Mouse (Mus musculus) urinary bladder, postnatal 36 days (tissue): ENCODE data around the gene Zdhhc3.

Experiments used
- DNase-seq, 2 experiments: peaks; one replicate each; pipeline ENCODE4 v3.0.0; 2022; ENCODE audit warnings: low spot score in 2 of 2, mixed read lengths in 1 of 2

Gene Zdhhc3

DNA sequence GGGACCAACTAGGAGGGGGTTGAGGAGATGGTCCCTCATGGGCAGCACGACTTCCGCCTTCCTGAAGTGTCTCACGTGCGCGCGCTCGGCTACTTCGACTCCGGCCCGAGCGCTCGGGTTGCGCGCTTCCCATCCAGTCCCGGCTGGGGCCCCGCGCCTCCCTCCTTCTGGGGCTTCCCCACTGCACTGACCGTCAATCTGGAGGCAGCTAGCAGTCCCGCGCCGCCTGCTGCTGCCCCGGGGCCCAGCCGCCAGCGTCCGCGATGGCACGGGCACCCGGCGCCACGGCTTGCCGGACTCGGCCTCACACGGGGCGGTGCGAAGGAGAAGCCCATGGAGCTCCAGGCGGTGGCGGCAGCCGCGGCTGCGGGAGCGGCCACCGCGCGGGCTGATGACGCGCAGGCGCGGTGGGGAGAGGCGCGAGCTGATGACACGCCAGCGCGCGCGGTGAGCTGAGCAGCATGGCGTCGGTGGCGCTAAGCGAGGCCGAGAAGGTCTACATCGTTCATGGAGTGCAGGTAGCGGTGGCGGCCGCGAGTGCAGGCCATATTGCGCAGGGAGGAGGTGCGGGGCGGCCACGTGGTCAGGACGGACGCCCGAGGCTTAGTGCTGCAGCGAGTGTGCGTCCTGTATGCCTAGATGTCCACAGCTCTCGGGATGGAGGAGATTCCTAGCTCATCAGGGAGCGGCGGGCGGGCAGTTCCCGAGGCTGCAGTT lies at the start of gene Zdhhc3, which contains the start of gene Exosc7:
Gene Zdhhc3 (minus strand): TSS at position 401 of the 717 bp plus-strand sequence.
Gene Exosc7 (plus strand): TSS at position 411 of the 717 bp plus-strand sequence.
- DNase-seq: peak; percentile 82

DNA sequence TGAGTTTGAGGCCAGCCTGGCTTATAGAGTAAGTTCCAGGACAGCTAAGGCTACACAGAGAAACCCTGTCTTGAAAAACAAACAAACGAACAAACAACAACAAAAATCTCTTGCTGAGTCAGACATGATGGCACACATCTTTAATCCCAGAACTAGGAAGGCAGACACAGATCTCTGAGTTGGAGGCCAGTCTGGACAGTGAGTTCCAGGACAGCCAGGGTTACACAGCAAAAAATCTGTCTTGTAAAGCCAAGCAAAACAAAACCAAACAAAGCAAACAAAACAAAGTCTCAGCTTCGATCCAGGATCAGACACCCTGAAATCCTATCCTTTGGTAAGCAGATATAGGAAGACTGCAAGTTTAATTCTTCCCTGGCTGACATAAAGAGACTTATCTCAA lies 48.8 kb upstream of the Zdhhc3 start:
- no peak for DNase-seq

DNA sequence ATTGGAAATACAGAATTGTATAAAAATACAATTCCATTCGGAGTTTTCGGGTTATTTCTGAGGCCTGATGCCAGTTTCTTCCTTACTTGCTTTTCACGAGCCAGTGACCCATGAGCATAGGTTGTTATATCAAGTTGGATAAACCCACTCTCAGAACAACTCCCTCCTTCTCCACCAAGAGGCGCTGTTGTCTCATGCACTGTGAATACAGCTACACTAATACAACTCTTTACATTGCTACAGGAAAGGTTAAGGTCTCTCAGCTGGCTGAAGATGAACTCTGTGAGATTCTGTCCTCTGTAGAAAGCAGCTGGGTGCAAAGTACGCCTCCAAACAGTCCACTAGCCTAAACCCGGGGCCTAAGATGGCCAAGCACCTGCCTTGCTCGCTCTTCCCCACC lies 46.3 kb upstream of the Zdhhc3 start:
- peak; percentile 70 to 75 for DNase-seq

DNA sequence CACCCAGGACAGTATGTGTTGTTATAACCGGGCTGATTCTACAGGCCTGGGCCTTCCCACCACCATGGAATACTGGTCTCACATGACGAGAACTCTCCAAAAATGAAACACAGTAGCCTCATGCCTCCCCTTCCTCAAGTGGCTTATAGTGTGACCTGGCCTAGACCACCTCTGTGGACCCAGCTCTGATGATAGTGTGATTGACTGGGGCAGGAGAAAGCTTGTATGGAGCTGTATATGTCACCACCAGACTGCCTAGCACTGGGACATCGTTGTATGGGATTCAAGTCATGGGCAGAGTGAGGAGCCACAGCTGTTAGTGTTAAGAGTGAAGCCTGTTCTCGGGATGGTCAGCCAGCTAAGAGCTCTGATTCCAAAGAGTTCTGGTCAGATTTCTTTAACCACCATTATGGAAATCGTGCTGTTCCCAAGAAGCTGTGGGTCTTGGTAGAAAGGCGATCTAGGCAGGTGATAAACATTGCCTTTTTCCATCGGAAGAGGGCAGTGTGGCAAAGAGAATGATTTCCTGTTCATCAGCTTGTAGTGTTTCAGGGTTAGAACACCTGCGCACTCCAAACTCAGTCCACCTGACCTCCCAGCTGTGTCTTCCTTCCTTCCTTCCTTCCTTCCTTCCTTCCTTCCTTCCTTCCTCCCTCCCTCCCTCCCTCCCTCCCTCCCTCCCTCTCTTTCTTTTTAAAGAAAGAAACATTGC lies 45.3 kb upstream of the Zdhhc3 start:
- DNase-seq: no peak

DNA sequence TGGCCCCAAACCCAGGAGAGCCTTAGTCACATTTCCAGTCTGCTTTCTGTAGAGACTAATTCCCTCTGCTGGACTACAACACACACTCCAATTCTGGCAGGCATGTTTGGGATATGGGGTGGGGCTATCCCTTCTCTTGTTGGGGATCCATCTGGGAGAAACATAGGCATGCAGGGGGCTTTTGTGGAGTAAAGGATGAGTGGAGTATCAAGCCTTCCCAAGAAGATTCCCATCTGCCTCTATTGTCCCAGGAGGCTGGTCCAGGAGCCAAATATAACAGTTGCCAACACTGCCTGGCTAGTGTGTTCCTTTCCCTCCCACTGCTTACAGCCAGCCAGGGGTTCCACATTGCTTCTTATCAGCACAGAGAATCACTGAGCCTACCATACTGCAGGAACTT lies 44.7 kb upstream of the Zdhhc3 start:
- peak in 1 of 2 experiments; percentile 47 for DNase-seq

DNA sequence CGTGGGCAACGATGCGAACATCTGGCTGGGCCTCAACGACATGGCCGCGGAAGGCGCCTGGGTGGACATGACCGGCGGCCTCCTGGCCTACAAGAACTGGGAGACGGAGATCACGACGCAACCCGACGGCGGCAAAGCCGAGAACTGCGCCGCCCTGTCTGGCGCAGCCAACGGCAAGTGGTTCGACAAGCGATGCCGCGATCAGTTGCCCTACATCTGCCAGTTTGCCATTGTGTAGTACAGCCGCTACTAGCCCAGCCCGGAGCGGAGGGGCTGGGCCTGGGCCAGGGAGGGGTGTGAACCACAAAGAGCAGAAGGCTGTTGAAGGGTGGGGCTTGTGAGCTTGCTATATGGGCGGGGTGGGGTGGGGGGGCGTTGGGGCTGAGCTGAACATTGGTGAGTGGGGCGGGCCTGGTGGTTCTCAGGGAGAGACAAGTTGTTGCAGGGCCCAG lies 43.9 kb upstream of the Zdhhc3 start:
- DNase-seq: peak; percentile 69 to 78

DNA sequence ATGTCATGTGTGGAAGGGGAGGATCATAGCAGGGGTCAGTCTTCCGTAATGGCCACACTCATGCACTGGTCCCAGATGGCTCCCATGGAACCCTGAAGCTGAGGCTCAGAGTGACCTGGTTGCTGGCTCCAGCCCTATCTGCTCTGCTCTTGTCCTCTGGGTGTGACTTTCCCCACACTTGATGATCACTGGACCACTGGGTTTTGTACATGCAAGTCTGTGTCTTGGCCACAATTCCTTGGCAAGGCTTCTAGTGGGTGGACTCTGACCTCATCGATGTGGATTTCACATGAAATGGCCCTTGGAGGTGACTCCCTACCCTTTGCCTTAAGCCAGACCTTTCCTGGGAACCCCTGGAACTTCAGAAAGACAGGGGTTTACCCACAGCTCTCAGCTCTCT lies 40.1 kb upstream of the Zdhhc3 start:
- DNase-seq: peak in 1 of 2 experiments; percentile 60

DNA sequence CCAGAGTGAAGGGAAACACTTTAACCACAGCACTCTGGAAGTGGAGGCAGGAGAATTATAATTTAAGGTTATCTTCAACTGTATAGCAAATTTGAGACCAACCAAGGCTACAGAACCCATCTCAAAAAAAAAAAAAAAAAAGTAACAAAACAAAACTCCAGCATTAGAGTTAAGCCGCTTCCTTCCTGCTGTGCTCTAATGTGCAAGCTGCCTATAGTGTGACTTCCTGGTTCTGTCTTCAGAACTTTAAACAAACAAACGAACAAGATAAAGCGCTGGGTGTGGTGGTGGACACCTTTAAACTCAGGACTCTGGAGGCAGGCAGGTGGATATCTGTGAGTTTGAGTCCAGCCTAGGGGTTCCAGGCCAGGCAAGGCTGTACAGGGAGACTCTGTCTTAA lies 39.0 kb upstream of the Zdhhc3 start:
- no peak for DNase-seq

DNA sequence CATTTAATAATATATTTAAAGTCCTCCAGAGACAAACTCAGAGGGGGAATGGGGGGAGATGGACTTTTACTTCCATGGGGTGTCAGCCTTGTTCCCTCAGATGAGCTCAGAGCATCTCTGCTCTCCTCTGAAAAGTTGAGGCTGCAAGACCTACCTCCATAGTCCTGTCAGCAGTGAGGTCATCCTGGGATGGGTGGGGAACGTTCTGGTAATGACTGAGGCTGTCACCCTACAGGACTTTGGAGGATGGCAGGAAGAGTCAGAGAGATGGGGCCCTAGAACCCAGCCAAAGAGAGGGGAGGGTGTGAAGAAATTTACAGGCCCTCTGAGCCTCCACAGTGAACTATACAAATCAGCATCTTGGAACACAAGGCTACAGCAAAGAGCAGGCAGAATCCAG lies 38.6 kb upstream of the Zdhhc3 start:
- DNase-seq: no peak

DNA sequence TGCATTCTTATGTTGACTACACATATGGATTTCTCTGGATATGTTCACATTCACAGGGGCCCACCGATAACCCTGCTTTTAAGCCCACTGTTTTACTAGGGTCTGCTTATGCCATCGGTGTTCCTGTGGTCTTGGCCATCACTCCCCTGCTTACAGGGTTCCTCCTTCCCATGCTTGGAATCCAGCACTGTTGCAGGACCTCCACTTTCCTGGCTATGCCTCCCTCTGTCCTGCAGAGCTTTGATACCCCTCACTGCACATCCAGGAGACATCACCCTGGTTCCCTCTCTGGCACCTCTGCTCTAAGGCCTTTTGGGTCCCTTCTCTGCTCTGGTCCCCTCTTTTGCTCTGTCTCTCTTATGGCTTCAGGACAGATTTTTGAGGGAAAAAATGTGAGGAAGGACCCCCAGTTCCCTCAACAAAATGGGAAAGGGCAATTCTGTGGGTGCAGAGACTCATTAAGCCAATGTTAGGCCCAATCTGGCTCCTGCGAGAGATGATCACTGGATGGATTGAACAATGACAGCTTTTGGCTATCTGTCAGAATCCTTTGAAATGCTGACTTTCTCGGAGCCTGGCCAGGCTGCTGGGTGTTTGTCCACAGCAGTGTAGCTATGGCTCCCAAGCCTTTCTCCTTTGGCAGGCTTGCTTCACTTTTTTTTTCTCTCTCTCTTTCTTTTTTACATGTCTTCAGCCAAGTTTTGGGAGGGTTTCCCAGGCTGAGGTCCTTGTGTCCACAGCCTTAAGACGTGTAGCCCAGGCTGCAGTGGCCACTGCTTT lies 37.4 kb upstream of the Zdhhc3 start, which contains the start of gene Clec3b:
Gene Clec3b (plus strand): TSS at position 706 of the 780 bp plus-strand sequence.
- peak in 1 of 2 experiments; percentile 70 for DNase-seq

DNA sequence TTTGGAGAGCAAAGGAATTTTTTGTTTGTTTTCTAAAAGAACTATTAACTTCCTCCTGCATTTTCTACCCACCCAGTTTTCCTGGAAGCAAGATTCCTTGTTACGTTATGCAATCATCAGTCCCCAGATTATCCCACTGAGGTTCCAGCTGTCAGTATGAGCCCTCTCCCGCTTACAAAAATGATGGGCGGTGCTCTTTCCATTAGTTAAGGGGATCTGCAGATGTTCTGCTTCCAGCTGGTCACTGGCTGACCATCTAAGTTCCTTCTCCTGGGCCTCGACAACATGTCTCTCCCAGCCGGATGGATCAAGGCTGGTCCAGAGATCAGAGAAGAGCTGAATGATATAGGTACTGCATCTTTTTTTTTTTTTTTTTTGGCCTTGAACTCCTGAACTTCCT lies 35.4 kb upstream of the Zdhhc3 start:
- DNase-seq: peak in 1 of 2 experiments; percentile 48

DNA sequence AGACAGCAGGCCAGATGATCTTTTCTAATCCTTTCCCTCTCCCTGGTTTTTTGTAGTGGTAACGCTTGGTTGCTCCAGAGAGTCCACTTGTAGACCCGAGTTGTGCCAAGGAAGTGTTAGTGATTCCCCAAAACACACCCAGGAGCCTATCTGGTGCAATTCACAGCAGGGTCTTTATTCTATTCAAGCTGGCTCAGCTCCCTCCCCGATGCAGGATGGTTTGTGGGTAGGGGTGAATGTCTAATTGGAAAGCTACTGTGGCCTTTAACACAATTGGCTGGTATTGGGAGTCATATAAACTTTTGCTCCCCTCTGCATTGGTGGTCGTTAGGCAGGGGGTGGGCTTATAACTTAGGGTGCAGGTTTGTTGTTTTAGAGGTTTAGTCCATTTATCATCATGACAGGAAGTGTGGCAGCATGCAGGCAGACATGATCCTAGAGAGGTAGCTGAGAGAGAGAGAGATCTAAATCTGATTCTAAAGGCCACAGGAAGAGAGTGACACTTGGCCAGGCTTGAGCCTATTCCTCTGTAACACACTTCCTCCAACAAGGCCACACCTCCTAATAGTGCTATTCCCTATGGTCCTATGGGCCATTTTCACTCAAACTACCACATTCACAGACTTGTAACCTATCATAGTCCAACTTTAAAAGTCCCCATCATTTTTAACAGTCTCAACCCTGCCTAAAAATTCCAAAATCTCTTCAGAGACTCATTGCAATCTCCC lies 27.0 kb upstream of the Zdhhc3 start:
- no peak for DNase-seq

DNA sequence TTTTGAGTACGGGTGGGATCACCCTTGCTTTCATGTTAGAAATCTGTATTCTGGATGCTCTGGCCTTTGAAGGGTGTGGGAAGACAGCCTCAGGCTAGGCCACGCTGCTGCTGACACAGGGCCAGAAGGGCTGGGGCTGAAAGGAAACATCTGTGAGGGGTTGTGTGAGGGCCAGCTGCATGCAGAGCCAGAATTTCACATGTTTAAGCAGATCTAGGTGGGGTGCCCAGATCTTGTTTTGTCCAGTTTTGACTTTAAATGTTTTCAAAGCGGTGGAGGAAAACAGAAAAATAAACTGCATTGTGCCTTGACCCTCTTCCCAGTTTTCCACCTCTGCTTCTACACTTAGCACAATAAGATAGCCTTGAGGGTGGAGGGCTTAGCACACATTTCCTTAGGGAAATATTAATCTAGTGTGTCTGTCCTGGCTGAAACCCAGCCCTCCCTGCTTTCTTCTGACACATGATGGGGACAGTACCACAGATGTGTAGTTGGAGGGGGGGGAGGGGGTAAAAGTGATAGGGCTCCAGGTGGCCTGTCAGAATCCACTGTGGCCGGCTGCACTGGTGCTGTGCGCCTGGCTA lies 26.0 kb upstream of the Zdhhc3 start:
- DNase-seq: peak; percentile 58 to 82

DNA sequence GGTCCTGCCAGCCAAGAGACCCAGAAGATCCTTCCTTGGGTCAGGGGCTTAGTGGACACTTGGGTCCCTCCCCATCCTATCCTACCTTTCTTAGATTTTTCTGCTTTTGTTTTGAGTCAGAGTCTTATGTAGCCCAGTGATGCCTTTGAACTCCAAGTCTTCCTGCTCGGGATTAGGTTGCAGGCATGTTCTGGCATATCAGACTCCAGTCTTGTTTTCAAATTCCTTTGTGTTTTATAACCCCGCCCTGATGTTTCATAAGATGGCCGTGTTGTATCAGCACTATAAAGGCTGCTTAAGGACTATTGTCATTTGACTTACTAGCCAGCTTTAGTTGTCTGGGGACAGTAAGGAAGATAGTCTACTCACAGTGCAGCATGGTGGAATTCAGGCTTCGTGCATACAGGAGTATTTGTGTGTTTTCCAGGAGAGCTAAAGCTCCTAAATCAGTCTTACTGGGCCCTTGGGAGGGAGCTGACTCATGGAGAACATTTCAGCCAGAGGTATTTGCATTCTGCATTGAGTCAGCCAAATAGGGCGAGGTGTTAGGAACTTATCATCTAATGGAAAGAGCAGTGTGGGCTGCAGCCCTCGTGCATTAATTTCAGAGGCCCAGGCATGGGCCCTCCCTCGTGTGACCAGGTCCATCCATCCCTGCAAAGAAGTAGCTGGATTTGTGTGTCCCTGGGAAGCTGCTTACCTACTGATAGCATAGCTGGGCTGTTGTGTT lies 24.1 kb upstream of the Zdhhc3 start:
- DNase-seq: peak in 1 of 2 experiments; percentile 68

DNA sequence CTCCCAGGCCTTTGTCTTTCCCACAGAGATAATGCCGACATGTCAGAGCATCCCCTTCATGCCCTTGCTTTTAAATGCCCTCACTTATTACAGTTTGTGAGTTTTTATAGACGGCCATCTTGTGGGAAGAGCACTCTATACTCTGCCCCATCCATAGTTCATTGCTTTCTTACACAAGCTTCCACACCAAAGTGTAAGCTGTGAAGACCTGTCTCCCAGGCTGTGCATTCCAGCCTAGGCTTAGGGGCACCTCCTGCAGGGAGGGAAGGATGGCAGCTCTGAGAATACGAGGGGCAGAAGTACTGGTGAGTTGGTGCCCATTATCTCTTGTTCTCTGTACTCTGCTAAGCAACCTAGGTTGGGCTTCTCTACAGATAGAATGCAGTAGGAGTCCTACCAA lies 20.0 kb upstream of the Zdhhc3 start:
- no peak for DNase-seq

DNA sequence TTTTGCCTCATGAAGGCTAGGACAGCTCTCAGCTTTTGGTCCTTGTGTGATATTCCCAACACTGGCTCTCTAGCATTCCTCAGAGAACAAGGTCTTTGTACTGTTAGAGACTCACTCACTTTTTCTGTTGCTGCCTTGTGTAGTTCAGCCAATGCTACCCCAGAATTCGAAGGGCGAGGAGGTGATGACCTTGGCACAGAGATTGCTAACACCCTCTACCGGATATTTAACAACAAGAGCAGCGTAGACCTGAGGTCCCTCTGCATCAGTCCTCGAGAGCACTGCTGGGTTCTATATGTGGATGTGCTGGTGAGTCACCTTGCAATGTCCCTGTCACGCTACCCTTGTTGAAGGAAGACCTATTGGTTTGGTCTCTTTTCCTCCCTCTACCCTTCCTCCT lies 14.7 kb upstream of the Zdhhc3 start:
- no peak for DNase-seq

DNA sequence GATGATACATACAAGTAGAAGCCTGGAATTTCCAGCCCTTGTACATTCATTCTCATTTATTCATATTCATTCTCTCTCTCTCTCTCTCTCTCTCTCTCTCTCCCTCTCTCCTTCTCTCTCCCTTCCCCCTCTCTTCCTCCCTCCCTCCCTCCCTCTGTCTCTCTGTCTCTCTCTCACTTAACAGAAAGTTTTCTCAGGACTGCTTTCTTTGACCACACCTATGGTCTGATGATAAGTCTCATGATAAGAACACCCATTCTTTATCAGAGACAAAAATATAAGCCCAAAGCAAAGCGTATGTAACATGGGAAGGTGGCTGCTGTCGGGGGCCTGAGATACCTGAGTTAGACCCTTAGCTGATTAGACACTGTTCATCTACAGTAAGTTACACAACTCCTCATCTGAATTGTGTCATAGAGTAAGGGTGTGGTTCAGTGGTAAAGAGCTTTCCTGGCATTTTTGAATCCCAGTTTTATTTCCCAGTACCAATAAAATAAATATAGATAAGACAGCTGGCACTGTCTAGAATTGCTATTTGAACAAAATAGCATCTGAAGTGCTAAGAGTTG lies 11.5 kb upstream of the Zdhhc3 start:
- no peak for DNase-seq

DNA sequence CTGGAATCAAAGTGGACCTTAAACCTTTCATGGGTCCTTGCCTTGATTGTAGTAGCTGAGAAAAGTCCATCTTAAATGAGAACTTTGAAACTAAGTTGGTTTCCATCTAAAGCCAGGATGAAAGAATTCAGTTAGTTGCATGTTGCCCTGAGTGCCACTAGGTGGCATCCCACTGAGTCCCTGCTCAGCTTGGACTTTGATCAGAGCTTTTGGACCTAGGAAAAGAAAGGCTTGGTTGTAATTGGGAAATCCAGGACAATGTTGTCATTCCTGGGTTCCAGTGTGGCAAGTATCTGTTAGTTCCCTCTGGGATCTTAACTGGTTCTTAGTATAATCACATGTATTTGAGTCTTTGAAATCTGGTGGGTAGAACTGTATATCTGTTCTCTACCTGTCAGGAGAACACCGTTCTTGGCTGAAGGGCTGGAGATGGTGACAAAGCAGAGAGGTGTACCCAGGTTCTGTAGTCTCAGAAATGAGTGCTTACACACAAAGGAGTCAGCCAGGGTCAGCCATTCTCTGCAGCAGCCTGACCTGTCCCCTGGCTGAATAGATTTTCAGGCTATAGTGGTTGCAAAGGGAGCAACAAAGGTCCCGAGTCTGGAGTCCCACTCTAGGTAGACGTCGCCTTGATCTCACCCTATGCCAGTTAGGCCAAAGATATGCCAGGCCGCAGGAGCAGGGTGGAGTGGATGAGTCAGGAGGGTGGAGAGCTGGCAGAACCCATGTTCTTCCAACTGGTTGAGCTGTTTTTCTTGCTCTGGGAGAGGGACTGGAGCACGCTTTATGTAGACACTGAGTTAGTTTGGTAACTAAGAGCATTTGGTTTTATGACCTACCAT lies 10.8 kb upstream of the Zdhhc3 start:
- DNase-seq: peak in 1 of 2 experiments; percentile 39

DNA sequence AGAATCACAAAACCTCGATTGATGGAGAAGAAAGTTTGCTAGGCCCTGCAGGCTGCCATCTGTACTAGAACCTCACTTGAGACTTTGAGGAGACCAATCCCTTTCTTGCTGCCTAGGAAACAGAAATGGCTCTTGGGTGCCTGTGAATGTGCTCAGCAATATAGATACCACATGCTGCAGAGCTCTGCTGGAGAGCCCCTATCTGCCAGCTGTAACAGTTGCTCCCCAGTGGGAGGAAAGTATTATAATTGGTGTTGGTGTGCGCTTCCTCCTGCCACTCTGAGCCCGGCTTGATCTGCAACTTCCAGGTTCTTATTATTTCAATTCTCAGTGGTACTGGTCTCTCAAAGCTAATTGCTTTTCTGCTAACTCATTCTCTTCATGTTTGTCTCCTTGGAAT lies 10.0 kb upstream of the Zdhhc3 start:
- no peak for DNase-seq
